Mouse (Mus musculus) heart, embryonic 12.5 days (tissue): ENCODE data around the gene Edn1. TPM values are rescaled to one million over a fixed set of nuclear protein-coding genes. Genes with fewer than 3 reads are reported as not detected.

Source experiments
- polyA plus RNA-seq: library from polyadenylated mRNA; unstranded; fragments of >200 nt; fragmentation: Nextera tagmentation; extraction: Ambion mirVana; gene quantifications from 2 replicates; pipeline ENCODE4 v1.2.1, GENCODE M21; 2016

The Edn1 gene
- polyA plus RNA-seq, 1 experiment from 2014 or later = 9.1 TPM

Other genes with a start within 250 kb of the Edn1 start
- 10.2 and 10.8 TPM in 2 replicates for gene Hivep1, start 249.5 kb upstream of the Edn1 start, polyA plus RNA-seq